Mouse (Mus musculus) mesoderm, embryonic 11.5 days (tissue): ENCODE measurements at regions not wholly inside any gene's neighbourhood (a gene's known extent, or its start where the extent isn't known, plus 50 kb on each side); places are given as distances from the start of the nearest gene placed in this dataset.

Source experiments
- DNase-seq: peaks from one replicate; pipeline ENCODE4 v3.0.0-alpha.2; 2012; ENCODE audit warnings: low read depth, low spot score

DNA sequence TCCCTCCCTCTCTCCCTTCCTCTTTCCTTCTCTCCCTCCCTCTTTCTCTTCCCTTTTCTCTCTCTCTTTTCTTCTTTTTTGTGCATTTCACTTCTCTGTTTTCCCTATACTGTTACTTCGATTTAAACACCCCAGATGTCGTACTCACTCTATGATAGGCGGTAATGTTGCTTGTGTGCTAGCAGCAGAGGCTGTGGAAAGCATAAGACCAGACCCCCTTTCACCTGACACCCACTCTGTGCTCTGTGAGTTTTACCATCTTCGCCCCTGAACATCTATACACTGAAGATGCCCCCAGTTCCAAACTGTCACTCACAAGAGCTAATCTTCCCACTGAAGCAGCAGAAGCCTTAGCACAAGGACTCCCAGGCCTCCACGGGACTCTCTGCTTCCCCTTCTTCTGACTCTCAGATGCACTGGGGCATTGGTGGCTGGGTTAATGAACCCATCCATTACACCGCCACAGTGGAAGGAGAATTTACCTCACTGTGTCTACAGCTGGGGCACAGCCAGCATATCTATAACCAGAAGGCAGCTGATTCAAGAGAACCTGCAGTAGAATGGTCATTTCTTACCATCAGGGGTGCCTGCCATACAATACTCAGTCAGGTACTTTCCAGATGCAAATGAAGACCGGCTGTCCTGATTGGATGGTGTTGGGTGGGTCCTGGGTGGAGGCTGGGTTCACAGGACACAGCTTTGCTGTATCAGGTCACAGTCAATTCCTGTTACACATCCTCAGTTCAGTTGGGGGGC lies 194.0 kb upstream of the Runx1 start:
- no peak for DNase-seq

DNA sequence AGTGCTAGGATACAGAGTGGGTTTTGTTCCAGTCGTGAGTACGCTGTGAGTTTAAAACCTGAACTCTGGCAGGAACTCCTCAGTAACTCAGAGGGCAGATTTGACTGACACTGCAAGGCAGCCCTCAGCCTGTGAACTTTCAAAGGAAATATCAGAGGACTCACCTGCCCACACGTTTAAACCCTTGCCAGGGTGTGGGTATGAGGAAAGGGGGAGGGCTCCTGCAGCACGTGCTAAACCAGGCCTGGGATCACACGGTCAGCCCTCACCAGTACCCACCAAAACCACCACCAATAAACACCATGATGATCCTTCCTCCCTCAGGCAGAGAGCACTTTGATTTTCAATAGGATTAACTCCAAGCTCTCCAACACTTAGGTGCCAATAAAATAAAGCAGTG lies 192.8 kb upstream of the Runx1 start:
- no peak for DNase-seq

DNA sequence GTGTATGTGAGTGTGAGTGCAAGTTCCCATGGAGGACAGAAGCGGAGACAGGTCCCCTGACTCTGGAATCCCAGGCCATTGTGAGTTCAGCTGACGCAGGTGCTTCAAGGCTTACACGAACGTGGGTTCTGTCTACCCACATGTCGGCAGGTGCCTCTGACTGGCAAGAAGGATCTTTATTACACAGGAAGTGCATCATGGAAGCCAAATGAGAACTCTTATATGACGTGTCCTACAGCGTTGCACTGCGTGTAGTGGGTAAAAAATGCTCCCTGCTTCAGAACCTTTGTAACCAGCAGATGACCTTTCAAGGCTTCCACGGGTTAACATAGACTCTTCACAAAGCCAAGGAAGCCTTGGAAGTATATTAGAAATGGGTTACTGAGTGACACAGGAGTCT lies 191.1 kb upstream of the Runx1 start:
- DNase-seq = no peak

DNA sequence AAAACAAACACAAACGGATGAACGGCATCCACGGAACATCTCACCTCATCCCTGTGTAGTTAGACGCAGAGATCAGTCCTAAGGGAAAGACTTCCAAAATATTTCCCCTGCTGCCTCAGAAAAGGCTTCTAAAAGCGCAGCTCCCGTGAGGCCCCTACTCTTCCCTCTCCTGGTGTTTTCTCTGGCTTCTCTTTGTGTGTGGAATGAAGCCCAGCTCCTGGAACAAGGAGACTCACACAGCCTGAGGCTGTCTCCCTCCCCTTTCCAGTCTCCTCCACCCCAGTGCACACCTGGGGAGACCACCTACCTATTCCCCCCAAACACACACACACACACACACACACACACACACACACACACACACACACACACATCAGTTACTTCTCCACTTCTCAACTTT lies 189.7 kb upstream of the Runx1 start:
- DNase-seq = no peak

DNA sequence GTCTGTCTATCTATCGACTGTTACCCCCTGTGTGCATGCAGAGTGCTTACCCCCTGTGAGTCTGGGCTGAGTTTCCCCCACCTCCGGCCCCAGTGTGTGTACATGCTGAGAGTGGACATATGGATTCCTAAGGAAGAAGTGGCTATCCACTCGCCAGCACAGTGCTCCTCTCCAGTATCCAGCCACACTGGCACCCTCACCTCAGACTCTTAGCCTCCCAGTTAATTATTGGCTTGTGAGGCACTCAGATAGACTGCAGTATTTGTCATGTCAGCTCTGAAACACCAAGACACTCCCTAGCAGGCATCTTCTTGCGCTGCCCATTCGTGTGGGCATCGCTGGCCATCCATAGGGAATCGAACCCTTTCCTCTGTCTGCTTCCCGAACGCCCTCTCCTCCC lies 189.0 kb upstream of the Runx1 start:
- DNase-seq = no peak

DNA sequence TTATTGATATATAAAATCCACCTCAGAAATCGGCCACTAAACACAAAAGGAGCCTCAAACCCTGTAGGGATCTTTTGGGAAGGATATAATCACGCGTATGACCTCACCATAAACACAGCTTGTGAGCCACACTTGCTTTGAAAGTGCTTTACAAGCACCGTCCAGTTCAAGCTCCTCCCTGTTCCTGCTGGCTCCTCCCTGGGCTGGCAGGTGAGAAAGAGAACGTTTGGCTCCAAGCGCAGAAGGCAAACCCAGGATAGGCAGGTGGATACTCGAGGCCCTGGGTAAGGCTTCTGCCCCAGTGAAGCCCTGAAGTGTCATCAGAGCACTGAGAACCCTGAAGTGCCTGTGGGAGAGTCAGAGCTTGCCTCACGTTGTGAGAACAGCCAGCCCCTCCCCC lies 187.9 kb upstream of the Runx1 start:
- no peak for DNase-seq

DNA sequence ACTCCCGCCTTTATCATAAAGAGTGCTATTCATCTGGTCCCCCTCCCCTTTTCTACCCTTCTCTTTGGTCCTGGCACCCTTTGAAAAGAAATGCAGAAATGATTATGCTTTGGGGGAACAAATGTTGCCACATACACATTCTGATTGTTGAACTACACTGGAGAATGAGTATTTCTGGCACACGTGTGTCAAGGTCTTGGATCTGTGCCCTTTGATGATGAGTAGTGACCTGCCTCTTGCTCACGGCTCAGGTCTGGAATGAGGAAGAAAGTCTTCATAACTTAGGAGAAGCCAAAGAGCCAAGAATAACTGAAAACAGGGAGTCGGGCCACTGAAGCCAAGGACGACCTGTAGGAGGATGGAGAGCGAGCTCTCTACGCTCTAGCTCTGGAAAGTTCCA lies 187.3 kb upstream of the Runx1 start:
- DNase-seq = no peak

DNA sequence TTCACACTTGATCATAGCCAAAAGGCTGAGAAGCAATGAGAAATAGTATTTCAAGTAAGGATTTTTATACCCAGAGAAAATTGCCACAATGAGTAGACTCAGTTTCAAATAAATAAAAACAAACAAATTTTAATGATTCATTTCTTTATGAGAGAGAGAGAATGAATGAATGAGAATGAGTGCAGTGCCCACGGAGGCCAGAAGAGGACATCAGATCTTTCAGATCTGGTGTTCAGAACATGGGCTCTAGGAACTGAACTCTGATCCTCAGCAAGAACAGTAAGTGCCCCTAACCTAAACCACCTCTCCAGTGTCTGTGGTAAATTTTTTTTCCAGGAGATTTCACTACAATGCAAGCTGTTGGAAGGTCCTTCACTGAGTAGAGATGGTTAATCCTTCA lies 185.5 kb upstream of the Runx1 start:
- no peak for DNase-seq

DNA sequence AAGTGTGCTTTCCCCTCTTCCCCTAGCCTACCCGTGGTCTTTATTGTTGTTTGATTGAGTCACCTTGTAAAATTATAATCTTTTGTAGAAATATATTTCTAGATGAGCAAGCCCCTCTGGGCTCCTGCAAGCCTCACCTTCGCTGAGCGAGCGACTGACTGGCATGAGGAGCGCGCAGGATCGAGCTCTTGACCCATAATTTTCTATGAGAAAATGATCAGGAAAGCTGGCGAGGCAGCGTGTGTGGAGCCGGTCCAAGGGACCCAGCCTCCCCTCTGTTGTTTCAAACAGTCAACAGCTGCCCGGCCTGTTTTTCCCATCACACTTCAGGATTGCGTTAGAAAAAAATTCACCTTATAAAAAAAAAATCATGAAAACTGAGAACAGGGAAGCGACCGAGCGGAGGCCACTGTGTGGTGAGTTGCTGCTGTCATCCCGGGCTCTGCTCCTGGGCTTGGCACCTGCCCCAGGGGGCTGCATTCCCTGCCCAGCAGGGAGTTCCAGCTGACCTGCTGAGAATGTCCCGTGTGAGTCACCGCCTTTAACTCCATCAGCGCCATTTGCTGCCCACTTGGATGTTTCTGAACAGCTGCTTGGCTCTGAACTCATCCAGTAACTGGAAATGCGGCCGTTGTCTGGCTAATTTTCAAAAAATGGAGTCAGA lies 180.5 kb upstream of the Runx1 start:
- peak; percentile 76 for DNase-seq

DNA sequence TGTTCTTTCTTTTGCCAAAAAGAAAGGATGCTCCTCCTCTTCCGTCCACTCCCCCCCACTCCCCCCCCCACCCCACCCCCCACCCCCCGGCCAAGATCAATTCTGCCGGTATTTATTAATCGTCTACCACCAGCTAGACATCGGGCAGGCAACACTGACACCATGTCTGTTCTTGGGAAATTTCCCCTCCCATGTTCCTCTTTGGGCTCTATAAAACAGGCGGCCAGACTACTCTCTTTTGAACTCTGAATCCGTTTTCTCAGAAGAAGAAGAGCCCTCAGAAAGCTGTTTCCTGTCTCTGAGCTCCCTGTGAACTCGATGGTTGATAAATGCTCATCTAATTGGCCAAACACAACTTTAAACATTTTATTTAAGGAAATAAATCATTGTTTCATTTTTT lies 179.5 kb upstream of the Runx1 start:
- DNase-seq = no peak

DNA sequence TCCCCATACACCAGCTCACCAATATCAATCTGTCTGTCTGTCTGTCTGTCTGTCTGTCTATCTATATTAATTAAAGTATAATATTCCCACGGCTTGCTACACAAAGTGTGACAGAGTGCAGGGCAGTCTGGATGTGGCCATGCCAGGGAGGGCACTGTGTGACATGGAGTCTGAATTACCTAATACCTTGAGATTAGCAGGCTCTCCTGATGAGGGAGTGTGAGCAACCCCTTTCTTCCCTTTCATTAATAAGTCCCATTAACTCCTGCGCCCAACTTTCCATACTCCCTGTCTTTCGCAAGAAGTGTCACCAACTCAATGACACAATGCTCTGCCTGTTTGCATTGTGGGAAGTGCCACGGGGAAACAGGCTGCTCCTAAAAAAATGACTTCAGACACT lies 177.9 kb upstream of the Runx1 start:
- no peak for DNase-seq

DNA sequence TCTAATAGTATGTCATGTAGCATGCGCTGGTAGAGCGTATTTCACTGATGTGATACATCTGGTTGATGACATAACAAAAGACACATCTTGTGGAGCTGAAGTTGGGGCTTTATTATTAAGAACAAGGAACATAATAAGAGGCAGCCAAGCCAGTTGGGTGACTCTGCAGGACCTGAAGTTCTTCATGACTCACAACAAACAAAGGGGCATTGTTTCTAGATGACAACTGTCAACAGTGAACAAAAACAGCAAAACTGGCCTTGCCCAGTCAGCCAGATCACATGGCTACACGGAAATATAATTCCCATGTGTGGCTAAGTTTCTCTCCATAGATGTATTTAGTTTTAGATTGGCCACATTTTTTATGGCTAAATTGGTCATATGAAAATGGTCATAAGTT lies 172.7 kb upstream of the Runx1 start:
- DNase-seq = no peak

DNA sequence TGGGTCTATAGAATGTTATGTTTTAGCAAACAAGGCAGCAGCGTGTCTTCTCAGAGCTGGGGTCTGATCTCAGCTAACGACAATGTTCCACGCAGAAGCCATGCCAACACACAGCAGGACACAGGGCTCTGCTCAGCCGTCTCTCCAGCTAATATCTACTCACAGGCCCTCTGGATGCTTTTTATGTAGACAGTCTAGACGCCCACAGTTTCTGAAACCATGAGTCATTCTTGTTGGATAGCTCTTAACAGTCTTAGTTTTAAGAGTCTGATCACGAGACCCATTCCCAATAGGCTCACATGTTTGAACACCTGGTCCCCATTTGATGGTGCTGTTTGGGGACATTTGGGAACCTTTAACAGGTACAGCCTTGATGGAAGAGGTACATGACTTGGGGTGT lies 171.7 kb upstream of the Runx1 start:
- DNase-seq = no peak

DNA sequence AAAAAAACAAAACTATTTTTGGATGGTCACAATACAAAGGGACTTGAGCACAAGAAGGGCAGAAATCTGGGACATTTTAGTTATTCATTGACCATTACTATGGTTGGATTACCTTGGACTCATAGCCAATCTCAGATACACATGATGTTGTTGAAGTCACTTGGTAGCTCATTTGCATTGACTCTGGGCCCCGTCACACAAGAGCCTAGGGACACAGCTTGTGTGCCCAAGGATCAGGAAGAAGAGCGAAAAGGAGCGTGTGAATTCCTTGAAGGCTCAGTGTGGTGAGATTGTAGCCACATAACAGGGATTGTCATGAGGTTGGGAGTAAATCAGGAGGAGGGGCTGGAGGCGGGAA lies 170.0 kb upstream of the Runx1 start:
- DNase-seq = no peak

DNA sequence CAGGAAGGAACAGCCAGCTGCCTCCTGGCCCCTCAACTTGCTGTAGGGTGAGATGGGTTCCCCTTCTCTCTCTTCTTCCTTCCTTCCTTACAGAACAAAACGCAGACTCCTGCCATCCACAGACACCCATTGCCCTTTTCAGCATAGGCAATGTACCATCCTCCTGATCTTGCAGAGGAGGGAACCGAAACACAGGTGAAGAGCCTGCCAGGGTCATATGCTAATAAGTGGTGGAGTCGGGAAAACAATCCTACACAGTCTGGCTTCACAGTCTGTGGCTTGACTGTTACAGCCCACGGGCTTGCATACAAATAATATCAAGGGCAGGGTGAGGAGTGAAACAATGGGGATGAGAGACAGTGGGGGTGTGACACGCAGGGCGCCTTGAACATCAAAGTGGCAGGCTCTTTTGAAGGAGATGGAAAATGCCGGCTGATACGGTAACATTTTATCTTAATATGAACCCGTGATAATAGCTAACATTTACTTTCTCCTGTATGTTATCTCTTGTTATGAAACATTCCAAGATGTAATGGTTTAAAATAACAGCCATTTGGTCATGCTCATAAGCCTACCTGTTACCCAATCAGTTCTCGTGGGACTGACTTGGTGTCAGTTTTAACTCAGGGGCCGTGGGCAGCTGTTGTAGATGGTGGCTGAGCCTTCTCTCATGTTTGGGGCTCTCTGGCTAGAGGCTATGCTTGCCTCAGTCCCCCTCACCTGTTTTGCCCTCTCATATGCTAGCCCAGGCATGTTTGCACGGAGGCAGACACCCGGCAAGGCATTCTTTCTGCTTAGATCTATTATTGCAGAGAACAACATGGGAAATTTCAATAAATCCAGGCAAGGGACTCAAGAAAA lies 169.4 kb upstream of the Runx1 start:
- no peak for DNase-seq

DNA sequence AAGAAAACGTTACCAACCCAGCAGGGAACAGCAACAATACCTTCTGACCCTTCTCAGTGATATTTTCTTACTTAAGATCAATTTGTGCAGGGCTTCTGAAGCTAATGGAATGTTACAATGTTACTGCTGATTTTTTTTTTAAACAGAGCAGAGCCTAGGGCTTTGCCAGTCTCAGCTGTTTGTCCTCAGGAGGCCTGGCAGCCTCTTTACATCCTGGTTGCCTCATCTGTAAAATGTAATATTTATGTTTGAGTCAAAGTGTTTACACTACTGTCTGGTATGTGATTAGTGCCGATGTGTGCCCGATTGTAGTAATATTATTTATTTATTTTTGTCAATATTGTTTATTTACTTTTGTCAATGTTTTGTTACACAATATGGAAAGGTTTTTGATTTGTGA lies 166.9 kb upstream of the Runx1 start:
- no peak for DNase-seq

DNA sequence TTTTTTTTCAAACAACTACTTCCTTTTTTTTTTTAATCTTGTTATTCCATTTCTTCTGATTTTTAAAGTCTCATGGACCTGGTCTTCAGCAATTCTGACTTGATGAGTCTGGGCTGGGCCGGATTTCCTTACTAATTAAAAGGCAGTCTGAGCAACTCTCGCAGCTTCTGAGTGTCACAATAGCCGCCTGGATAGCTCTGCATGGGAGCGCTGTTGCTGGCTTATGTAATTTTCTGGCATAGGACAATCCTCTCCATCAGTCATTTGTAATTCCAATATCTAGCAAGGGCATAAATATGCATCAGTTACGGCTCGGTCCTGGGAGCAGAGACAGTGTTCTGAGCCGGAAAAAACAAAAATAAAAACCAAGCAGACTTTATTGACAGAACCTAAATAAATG lies 165.5 kb upstream of the Runx1 start:
- no peak for DNase-seq

DNA sequence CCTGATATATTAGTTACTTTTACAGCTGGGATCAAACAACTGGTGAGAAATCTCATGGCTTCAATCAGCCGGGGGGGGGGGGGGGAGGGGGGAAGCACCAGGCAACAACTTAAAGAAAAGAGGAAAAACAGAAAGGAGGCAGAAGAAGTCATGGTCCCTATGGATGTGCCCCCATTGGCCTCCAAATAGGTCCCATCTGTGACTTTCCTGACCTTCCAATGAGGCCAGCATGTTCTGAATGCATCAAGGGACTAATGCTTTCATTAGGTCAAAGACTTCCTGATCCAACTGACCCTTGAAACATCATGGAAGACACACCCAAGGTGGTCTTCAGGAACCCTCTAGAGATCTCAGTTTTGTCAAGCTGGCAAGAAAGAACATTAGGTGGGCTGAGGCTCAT lies 162.5 kb upstream of the Runx1 start:
- DNase-seq = no peak

DNA sequence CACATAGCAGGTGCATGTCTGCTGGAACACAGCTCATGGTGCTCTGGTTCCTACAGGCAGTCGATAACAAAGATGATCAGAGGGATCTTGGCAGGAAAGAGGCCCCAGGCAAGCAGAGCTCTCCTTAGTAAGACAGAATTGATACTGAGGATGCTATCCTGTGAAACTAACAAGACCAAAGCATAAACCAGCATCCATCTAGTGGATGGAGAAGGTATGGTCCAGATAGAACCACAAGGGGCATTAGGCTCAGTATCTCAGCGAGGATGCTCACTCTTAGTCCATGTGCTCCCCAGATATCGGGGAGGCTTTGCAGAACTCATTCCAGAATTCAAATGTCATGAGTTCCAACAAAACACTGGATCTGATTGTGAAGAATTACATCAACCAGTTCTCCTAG lies 162.1 kb upstream of the Runx1 start:
- no peak for DNase-seq

DNA sequence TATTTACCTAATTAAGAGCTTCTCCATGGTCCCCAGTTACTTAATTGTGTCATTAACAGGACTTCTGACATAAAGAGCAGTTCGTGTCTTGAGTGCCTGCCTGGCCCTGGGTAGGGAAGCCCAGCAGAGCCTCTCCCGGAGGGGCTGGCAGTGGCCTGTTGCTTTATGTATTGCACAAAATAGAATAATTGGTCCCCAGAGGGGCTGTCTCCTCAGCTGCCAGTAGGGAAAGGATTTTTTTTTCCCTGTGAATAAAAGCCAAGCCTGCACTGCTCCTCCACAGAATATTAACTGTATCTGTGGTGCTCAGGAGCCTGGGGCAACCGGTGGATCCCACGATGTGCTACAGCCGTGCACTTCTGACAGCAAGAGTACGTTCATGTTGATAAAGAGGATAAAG lies 159.8 kb upstream of the Runx1 start:
- peak; percentile 37 for DNase-seq

DNA sequence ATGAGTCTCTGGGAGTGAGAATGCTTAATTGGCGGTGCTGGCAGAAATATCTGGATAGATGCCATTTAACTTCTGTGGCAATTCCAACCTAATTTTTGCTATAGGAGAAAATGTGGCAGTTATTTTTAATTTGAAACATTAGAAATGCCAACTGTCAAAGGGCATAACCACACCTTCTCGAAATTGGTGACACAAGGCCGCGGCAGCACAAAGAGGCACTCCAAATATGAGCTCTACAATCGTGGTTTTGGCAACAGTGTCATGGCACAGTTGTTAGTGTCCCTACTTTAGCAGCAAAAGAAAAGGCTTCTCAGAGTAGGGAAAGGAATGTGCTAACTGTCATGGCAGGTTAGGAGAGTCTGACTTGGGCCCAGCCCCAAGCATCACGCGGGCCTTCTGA lies 157.0 kb upstream of the Runx1 start:
- DNase-seq = no peak

DNA sequence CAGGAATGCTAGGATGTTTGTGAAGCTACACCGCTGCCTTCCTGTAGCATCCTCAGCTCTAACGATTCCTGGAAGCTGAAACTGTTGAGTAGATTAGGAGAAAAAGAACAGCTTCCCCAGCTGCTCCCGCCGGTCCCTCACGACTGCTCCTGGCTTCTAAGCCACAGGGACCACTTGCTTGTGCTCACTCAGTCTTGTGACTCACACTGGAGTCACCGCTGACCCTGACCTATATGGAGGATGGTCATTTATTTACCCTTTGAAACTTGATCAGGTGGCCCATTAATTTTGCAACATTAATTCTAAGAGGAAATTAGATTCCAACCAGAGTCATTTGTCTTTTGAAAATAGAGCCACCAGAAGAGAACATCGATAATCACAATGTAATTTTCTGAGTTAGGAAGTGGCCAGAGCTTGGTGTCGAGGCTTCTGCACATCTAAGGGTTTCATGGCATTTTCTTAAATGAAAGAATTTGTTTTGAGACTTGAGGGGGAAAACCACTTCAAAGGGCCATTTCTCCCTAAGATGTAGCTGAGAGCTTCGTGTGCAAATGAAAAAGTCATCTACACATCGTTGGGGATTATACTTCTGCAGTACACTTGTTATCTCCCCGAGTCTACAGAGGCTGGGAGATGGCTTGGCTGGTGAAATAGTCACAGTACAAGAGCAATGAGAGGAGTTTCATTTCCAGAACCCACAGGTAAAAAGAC lies 153.8 kb upstream of the Runx1 start:
- DNase-seq = no peak
